Mouse (Mus musculus): Measurements from ENCODE around the gene Rfng. TPM values are rescaled to one million over a fixed set of nuclear protein-coding genes. Genes with fewer than 3 reads are reported as not detected.
A peak's percentile ranks its signal among the peaks of the same experiment; 100 is the strongest.

Gene Rfng
- polyA plus RNA-seq, 1 experiment: 69.0 TPM

DNA sequence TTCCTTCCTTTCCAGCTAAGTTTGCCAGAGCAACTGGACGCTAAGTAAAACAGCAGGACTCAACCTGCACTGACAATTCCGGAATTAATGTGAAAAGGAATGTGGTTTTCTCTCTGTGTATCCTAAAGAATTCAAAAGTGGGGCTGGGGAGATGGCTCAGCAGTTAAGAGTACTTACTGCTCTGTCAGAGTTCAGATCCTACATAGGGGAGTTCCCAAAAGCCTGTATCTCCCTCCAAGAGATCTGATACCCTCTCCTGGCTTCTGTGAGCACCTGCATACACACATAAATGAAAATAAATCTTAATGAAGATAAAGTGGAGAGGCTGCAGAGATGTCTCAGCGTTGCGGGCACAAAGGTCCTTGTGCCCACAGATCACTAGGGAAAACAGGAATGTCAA lies 32.4 kb downstream of the Rfng start:
- no peak overlapping the region for H3K27ac ChIP-seq (ENCODE audit: insufficient read depth, low read depth, low read length)
- 69% methylated on average over 4 of the region's 4 CpGs for WGBS
- H3K36me3 ChIP-seq (ENCODE audit: control insufficient read depth, insufficient read depth, low read length): no peaks in the 10 kb centered on the region
- no peak for TF ChIP-seq POLR2A (IDR thresholded peaks at IDR 0.05; ENCODE audit: low read depth, low read length)
- TF ChIP-seq CTCF (conservative IDR thresholded peaks at IDR 0.05; ENCODE audit: insufficient read depth, insufficient read length, low read depth, low read length): no peak
- no peak overlapping the region for H3K4me3 ChIP-seq (ENCODE audit: insufficient read depth, low read depth, low read length)
- no peaks in the 10 kb centered on the region for H3K27me3 ChIP-seq (replicated peaks; ENCODE audit: control insufficient read depth, insufficient read depth, low read length)
- no peak for DNase-seq
- H3K4me1 ChIP-seq (ENCODE audit: control insufficient read depth, insufficient read depth, low read length): 0 out of 2 replicates have a peak, but pooled peaks cover 4% of the 10 kb centered on the region

GRCm38 (mm10) chr11:120749430-120749829 lies 34.6 kb downstream of the Rfng start:
- TF ChIP-seq CTCF (conservative IDR thresholded peaks at IDR 0.05; ENCODE audit: insufficient read depth, insufficient read length, low read depth, low read length) (peak; percentile 73), POLR2A (IDR thresholded peaks at IDR 0.05; ENCODE audit: low read depth, low read length) (no peak)
- no peak overlapping the region for H3K4me3 ChIP-seq (ENCODE audit: insufficient read depth, low read depth, low read length)
- H3K36me3 ChIP-seq (ENCODE audit: control insufficient read depth, insufficient read depth, low read length): no peaks in the 10 kb centered on the region
- 0 out of 2 replicates have a peak, but pooled peaks cover 4% of the 10 kb centered on the region for H3K4me1 ChIP-seq (ENCODE audit: control insufficient read depth, insufficient read depth, low read length)
- no peak overlapping the region for H3K27ac ChIP-seq (ENCODE audit: insufficient read depth, low read depth, low read length)
- WGBS: 68% methylated on average over 8 of the region's 8 CpGs
- peak; percentile 57 for DNase-seq
- H3K27me3 ChIP-seq (replicated peaks; ENCODE audit: control insufficient read depth, insufficient read depth, low read length): no peaks in the 10 kb centered on the region

DNA sequence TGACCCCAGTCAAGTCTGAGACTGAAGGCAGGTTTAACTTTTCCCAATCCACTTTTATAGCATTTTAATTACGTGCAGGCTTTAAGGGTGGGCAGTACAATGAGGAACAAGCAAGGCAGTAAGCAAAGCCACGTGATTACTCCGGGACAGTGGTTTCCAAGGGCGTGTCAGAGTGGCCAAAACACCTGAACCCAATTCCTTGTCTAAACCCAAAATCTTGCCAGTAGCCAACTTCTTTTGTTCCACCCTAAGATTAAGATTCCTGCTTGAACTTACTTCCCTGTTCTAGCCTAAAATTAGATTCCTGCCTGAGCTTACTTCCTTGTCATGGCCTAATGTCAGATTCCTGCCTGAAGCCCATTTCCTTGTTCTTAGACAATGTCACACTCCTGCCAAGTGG lies 36.0 kb downstream of the Rfng start:
- Histone ChIP-seq H3K4me1 (ENCODE audit: control insufficient read depth, insufficient read depth, low read length) (0 out of 2 replicates have a peak, but pooled peaks cover 4% of the 10 kb centered on the region), H3K4me3 (ENCODE audit: insufficient read depth, low read depth, low read length) (no peak overlapping the region), H3K27ac (ENCODE audit: insufficient read depth, low read depth, low read length) (peak overlapping the region; percentile 75), H3K36me3 (ENCODE audit: control insufficient read depth, insufficient read depth, low read length) (no peaks in the 10 kb centered on the region), H3K27me3 (replicated peaks; ENCODE audit: control insufficient read depth, insufficient read depth, low read length) (no peaks in the 10 kb centered on the region)
- DNase-seq: peak; percentile 38
- no peak for TF ChIP-seq CTCF (conservative IDR thresholded peaks at IDR 0.05; ENCODE audit: insufficient read depth, insufficient read length, low read depth, low read length)
- TF ChIP-seq POLR2A (IDR thresholded peaks at IDR 0.05; ENCODE audit: low read depth, low read length): no peak
- 61% methylated on average over 4 of the region's 4 CpGs for WGBS

DNA sequence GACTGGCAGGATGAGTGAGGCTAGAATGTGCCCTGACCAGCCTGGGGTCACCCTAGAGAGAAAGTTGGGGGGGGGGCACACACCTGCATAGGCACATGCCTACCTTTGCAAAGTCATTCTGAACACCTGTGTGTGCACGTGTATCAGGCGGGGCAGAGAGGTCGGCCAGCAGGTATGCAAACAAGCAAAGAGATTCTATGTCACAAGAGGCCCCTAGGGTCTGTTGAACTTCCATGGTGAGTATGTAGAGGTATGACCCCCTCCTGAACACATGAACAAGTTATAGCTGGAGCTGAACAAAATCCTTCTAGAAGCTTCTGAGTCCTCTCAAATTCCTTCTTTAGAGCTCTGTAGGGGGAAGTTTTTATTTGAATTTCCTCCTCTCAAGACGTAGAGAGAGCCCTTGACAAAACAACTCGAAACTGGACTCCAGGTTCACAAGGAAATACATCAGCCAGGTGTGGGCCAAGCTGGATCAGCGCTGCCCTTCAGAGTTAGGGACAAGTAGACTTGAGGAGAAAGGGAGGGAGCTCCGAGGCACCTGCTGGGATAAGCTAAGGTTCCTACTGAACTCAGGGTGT lies 39.8 kb downstream of the Rfng start:
- Histone ChIP-seq H3K4me3 (ENCODE audit: insufficient read depth, low read depth, low read length) (no peak overlapping the region), H3K27ac (ENCODE audit: insufficient read depth, low read depth, low read length) (no peak overlapping the region), H3K27me3 (replicated peaks; ENCODE audit: control insufficient read depth, insufficient read depth, low read length) (no peaks in the 10 kb centered on the region), H3K36me3 (ENCODE audit: control insufficient read depth, insufficient read depth, low read length) (no peaks in the 10 kb centered on the region), H3K4me1 (ENCODE audit: control insufficient read depth, insufficient read depth, low read length) (0 out of 2 replicates have a peak, but pooled peaks cover 4% of the 10 kb centered on the region)
- WGBS: 74% methylated on average over 7 of the region's 7 CpGs
- TF ChIP-seq CTCF (conservative IDR thresholded peaks at IDR 0.05; ENCODE audit: insufficient read depth, insufficient read length, low read depth, low read length): no peak
- no peak for TF ChIP-seq POLR2A (IDR thresholded peaks at IDR 0.05; ENCODE audit: low read depth, low read length)
- no peak for DNase-seq

DNA sequence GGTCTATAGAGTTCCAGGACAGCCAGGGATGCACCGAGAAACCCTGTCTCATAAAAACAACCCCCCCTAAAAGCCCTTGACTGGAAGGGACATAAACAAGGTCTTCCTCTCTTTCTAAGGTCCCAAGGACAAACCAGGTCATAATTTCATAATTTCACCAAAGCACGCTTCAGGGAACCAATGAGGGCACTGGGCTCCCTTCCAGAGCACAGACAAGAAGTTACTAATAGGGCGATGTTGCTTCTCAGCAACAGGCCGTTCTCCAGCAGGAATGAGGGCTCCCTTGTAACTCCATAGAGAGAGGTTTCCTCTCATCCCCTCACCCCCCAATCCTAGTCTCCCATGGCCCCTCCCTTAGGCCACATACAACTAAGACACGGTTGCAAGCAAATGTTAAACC lies 43.0 kb downstream of the Rfng start:
- no peak for DNase-seq
- Histone ChIP-seq H3K36me3 (ENCODE audit: control insufficient read depth, insufficient read depth, low read length) (no peaks in the 10 kb centered on the region), H3K27me3 (replicated peaks; ENCODE audit: control insufficient read depth, insufficient read depth, low read length) (no peaks in the 10 kb centered on the region), H3K4me1 (ENCODE audit: control insufficient read depth, insufficient read depth, low read length) (no peaks in the 10 kb centered on the region), H3K27ac (ENCODE audit: insufficient read depth, low read depth, low read length) (no peak overlapping the region), H3K4me3 (ENCODE audit: insufficient read depth, low read depth, low read length) (no peak overlapping the region)
- WGBS: 91% methylated on average over 5 of the region's 5 CpGs
- TF ChIP-seq CTCF (conservative IDR thresholded peaks at IDR 0.05; ENCODE audit: insufficient read depth, insufficient read length, low read depth, low read length) (no peak), POLR2A (IDR thresholded peaks at IDR 0.05; ENCODE audit: low read depth, low read length) (no peak)

DNA sequence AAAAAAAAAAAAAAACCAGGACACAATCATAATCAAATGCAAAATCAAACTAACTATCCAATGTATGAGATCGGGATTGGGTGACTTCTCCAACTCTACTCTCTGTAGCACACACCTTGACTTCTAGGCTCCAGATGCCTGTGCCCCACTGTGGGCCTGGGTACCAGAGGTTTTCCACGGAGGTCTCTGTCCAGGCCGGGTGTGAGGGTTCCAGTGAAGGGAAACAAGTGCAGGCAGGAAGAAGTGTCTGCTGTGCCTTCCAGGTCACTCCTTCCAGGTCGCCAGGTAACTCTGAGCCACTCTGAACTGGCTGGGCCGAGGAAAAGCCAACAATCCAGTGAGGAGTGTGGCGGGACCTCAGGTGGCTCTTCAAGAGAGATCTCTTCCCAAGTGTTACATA lies 47.6 kb downstream of the Rfng start:
- Histone ChIP-seq H3K27me3 (replicated peaks; ENCODE audit: control insufficient read depth, insufficient read depth, low read length) (no peaks in the 10 kb centered on the region), H3K27ac (ENCODE audit: insufficient read depth, low read depth, low read length) (no peak overlapping the region), H3K36me3 (ENCODE audit: control insufficient read depth, insufficient read depth, low read length) (no peaks in the 10 kb centered on the region), H3K4me3 (ENCODE audit: insufficient read depth, low read depth, low read length) (no peak overlapping the region), H3K4me1 (ENCODE audit: control insufficient read depth, insufficient read depth, low read length) (peaks cover 8% of the 10 kb centered on the region; the same call in 1 of the 2 replicates)
- DNase-seq: no peak
- TF ChIP-seq CTCF (conservative IDR thresholded peaks at IDR 0.05; ENCODE audit: insufficient read depth, insufficient read length, low read depth, low read length) (no peak), POLR2A (IDR thresholded peaks at IDR 0.05; ENCODE audit: low read depth, low read length) (no peak)
- 79% methylated on average over 6 of the region's 6 CpGs for WGBS

DNA sequence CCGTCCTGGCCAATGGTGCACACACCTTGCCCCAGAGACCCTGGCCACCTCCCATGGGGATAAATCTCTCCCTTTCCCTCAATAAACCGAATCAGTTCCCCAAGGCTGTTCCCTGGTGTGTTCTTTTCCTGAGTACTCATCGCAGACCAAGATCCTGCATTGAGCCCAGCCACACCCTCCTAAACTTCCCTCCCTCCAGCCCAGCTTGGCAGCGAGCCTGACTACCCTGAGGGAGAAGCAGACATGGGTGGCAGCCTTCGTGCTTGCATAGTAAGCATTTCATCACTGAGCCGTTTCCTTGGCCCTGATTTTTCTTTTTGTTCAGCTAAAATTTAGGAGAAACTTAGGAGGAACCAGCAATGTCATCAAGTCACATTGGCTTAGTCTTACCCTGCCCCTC lies 50.5 kb downstream of the Rfng start:
- no peaks in the 10 kb centered on the region for H3K36me3 ChIP-seq (ENCODE audit: control insufficient read depth, insufficient read depth, low read length)
- no peak overlapping the region for H3K27ac ChIP-seq (ENCODE audit: insufficient read depth, low read depth, low read length)
- H3K27me3 ChIP-seq (replicated peaks; ENCODE audit: control insufficient read depth, insufficient read depth, low read length): no peaks in the 10 kb centered on the region
- 20% methylated on average over 6 of the region's 6 CpGs for WGBS
- DNase-seq: peak; percentile 76
- H3K4me3 ChIP-seq (ENCODE audit: insufficient read depth, low read depth, low read length): no peak overlapping the region
- peaks cover 8% of the 10 kb centered on the region; the same call in 1 of the 2 replicates for H3K4me1 ChIP-seq (ENCODE audit: control insufficient read depth, insufficient read depth, low read length)
- TF ChIP-seq CTCF (conservative IDR thresholded peaks at IDR 0.05; ENCODE audit: insufficient read depth, insufficient read length, low read depth, low read length): no peak
- TF ChIP-seq POLR2A (IDR thresholded peaks at IDR 0.05; ENCODE audit: low read depth, low read length): no peak
